Mouse (Mus musculus) heart, postnatal 0 days (tissue): Measurements from ENCODE around the gene Mov10.

Source experiments
- CTCF ChIP-seq: IDR thresholded peaks from 2 replicates; pipeline ENCODE4 v1.5.1; 2016; ENCODE audit warnings: antibody characterized with exemption, control low read depth, low read depth
- EP300 ChIP-seq: IDR thresholded peaks from 2 replicates; pipeline ENCODE4 v1.6.1; 2016; ENCODE audit warnings: antibody characterized with exemption, low read depth

DNA sequence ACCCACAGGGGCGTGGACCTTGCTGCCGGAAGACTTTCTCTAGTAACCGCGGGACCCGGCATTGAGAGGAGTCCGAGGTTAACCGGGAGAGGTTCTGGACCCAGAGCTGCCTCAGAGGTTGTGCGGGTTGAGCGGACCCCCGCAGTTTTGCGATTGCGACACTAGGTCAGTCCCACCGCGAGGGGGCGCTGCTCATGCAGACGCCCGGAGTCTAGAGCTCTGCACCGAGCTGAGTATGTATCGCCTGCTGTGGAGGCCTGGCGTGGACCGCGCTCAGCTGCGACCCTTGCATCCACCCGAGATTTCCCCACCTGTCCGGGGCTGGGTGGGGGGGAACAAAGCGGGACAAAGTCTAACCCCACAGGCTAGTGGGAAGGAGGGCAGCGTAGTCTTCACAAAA, 60.0 kb downstream of the Mov10 start:
- TF ChIP-seq CTCF (peak; percentile 79), EP300 (no peak)
